Mouse (Mus musculus): ENCODE results near the gene Pvalb. TPM values are rescaled to one million over a fixed set of nuclear protein-coding genes. Genes with fewer than 3 reads are reported as not detected.

Pvalb gene
- total RNA-seq, 4 experiments from 2014 or later = 12,380 to 17,080 (median 15,669) TPM

GRCm38 (mm10) chr15:78161946-78162345 lies 44.3 kb downstream of the Pvalb start:
- DNase-seq (ENCODE audit: low spot score in 2 of 2) = no peak

DNA sequence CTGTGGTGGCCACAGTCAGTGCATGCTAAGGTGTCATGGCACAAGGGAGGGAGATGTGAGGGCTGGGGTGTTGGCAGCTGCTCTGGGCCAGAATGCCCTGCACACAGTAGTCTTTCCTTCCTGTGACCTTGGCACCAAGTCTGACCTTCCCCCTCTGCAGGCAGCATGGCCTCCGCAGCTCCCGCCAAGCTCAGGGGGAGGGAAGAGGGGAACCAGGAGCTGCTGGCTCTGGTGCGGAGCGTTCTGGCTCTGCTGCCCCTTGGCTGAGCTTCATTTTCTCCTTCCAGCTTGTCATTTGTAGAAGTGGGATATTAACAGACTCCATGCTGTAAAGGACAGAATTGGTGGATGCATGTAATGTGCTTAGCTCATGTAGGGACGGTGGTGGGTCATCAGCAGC lies 47.9 kb downstream of the Pvalb start:
- no peak for DNase-seq (ENCODE audit: low spot score in 2 of 2)

- DNase-seq (ENCODE audit: low spot score in 2 of 2) = no peak
Measured at GRCm38 (mm10) chr15:78157824-78158223, 48.4 kb downstream of the Pvalb start.

DNA sequence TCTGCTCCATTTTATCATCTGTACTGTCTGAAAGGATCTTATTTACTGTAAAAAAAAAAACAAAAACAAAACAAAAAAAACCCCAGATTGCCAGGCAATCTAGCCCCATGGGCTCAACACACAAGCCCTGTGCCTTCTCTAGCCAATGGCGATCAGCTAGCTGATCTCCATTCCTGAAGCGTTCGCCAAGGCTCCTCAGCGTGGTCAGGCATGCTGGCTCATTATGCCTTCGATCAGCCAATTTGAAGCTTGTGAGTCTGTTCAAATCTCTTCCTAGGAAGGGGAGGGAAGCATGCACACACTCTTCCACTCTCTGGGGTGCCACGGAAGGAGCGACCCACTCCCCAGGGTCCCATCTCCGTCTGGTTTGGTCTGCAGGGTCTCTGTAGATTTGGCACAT lies 48.9 kb downstream of the Pvalb start:
- no peak for DNase-seq (ENCODE audit: low spot score in 2 of 2)

DNA sequence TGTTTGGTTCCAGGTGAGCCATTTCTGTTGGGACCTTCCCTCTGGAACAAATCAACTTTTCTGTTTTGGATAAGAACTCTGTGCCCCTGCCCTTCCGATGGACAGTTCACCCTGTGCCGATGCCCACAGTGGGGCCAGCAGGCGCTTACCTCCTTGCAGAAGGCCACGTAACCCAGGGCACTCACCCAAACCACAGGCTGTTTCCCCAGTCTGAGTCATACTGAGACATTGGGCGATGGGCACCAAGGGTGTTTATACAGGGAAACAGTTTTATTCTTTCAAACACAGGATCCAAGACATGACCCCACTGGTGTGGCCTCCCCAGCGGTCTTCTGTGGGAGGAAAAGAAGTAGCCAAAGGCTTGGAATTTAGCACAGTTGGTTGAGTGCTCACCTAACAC lies 50.8 kb downstream of the Pvalb start:
- no peak for DNase-seq (ENCODE audit: low spot score in 2 of 2)

DNA sequence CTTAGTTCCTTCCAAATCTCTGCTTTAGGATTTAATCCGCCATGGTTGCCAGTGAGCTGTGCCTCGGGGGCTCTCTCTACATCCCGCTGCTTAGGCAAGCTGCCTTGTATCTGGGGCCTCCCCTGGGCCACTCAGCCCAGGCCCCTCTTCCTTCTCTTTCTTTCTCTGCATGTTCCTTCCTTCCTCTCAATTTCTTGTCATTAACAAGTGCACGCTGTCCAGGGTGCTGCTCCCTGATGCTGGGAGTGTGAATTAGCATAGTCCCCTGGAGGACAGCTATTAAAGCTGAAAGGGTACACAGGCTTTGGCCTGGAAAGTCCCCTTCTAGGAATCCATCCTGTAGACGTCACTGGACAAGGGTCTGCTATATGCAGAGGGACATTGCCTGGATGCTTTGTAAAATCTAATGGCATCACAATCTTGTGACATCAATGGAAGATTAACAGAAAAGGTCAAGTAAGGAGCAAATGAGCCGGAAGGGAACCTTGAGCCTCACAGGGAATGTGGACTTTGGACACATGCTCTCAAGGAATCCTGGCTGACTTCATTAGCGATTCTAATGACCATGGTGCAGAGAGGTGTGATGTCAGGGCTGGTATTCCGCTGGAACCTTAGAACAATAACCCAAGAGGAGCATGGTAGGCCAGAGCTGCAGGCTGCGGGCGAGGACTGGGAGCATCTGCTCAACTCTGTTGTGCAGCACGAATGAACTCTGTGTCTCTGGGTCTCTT lies 53.0 kb downstream of the Pvalb start:
- DNase-seq (ENCODE audit: low spot score in 2 of 2) = no peak

DNA sequence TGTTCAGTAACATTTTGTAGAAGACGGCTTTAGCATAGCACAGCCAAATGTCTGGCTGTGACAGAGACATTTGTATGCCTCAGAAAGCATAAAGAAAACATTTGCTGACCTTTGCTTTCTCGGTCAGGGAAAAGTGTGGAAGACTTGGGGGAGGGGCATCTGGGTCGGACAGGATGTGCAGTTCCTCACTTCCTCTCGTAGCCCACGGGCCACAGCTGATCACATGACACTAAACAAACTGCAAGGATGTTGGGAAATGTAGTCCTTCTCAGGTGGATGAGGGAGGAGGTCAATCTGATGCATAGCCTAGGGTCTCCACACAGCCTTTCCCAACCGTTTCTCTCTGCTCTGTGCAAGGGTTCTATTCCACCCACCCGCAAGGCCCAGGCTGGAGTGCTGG lies 57.6 kb downstream of the Pvalb start:
- DNase-seq (ENCODE audit: low spot score in 2 of 2) = no peak

Other genes starting within 250 kb of the Pvalb start
- gene Foxred2, start 249.7 kb downstream of the Pvalb start, total RNA-seq (2022) = under 1 TPM; 0.17 to 0.61 (median 0.31) TPM
- gene Eif3d, start 235.6 kb downstream of the Pvalb start, total RNA-seq (2022) = 10 to 100 TPM; 51.7 to 65.7 (median 53.8) TPM
- gene Cacng2, start 86.4 kb downstream of the Pvalb start, total RNA-seq (2022) = not detected
- 10 to 100 TPM in 3 of 4 experiments, 1 to 10 TPM in 1; 9.0 to 16.1 (median 12.5) TPM for gene Ift27, start 32.3 kb downstream of the Pvalb start, total RNA-seq (2022)
- under 1 TPM in 3 of 4 experiments, not detected in 1; 0.24 to 0.94 (median 0.74) TPM for gene Ncf4, start 38.4 kb upstream of the Pvalb start, total RNA-seq (2022)
- under 1 TPM; 0.39 to 0.56 (median 0.43) TPM for gene Csf2rb2, start 99.3 kb upstream of the Pvalb start, total RNA-seq (2022)
- under 1 TPM; 0.41 to 0.99 (median 0.81) TPM for gene Csf2rb, start 119.4 kb upstream of the Pvalb start, total RNA-seq (2022)
- not detected for gene Tex33, start 189.5 kb upstream of the Pvalb start, total RNA-seq (2022)
- gene Tst, start 199.5 kb upstream of the Pvalb start, total RNA-seq (2022) = 10 to 100 TPM; 19.1 to 25.8 (median 22.3) TPM
- gene Mpst, start 200.0 kb upstream of the Pvalb start, total RNA-seq (2022) = 10 to 100 TPM; 58.9 to 65.3 (median 59.7) TPM
- 10 to 100 TPM in 1 of 4 experiments, 1 to 10 TPM in 3; 5.9 to 10.3 (median 8.2) TPM for gene Kctd17, start 222.2 kb upstream of the Pvalb start, total RNA-seq (2022)

Data from gastrocnemius, adult 8-10 months (tissue).